Mouse (Mus musculus) midbrain, embryonic 14.5 days (tissue): ENCODE results near the gene Gm36210. TPM values are rescaled to one million over a fixed set of nuclear protein-coding genes. Genes with fewer than 3 reads are reported as not detected.

ENCODE experiments used
- ATAC-seq: fragments of 200-750 bp; cut with Nextera tagmentation; 2 replicates; pipeline ENCODE4 v1.8.0; 2017; ENCODE audit warnings: moderate number of reproducible peaks, moderate library complexity; ENCODE audit not compliant: low FRiP score, low TSS enrichment
- DNase-seq: peaks from one replicate; pipeline ENCODE4 v3.0.0-alpha.2; 2015
- H3K27ac ChIP-seq: fragments of 300-500 bp; sonication (generic); replicated peaks from 2 replicates; pipeline ENCODE4 v1.5.1; 2014; ENCODE audit warnings: mild to moderate bottlenecking, low read depth, low read length, moderate library complexity
- H3K27me3 ChIP-seq: fragments of 300-500 bp; sonication (generic); 2 replicates; pipeline ENCODE4 v1.6.1; 2014; ENCODE audit warnings: low read length, control low read depth, mixed read lengths; ENCODE audit not compliant: control insufficient read depth, insufficient read depth
- H3K36me3 ChIP-seq: fragments of 300-500 bp; sonication (generic); 2 replicates; pipeline ENCODE4 v1.6.1; 2014; ENCODE audit warnings: low read length, control low read depth; ENCODE audit not compliant: control insufficient read depth, insufficient read depth
- H3K4me1 ChIP-seq: fragments of 300-500 bp; sonication (generic); 2 replicates; pipeline ENCODE4 v1.6.1; 2014; ENCODE audit warnings: mild to moderate bottlenecking, antibody characterized with exemption, low read length, control low read depth; ENCODE audit not compliant: control insufficient read depth, insufficient read depth
- H3K4me2 ChIP-seq: fragments of 300-500 bp; sonication (generic); 2 replicates; pipeline ENCODE4 v1.6.1; 2014; ENCODE audit warnings: mild to moderate bottlenecking, low read length, moderate library complexity
- H3K4me3 ChIP-seq: fragments of 300-500 bp; sonication (generic); replicated peaks from 2 replicates; pipeline ENCODE4 v1.5.1; 2014; ENCODE audit warnings: low read depth, low read length
- H3K9ac ChIP-seq: fragments of 300-500 bp; sonication (generic); replicated peaks from 2 replicates; pipeline ENCODE4 v1.6.1; 2014; ENCODE audit warnings: mild to moderate bottlenecking, low read length, moderate library complexity
- H3K9me3 ChIP-seq: fragments of 300-500 bp; sonication (generic); 2 replicates; pipeline ENCODE4 v1.6.1; 2016; ENCODE audit warnings: low read length, control low read depth, mixed read lengths; ENCODE audit not compliant: control insufficient read depth
- WGBS: fragments of 180-500 bp; shearing (Covaris S2); extraction: QIAGEN DNeasy Blood & Tissue Kit; methylation state at CpG from one replicate; pipeline ENCODE4 v1.1.7; 2014; 5-methylcytosine and 5-hydroxymethylcytosine counted together
- polyA plus RNA-seq: library from polyadenylated mRNA; unstranded; fragments of >200 nt; fragmentation: Nextera tagmentation; extraction: Ambion mirVana; gene quantifications from 2 replicates; pipeline ENCODE4 v1.2.1, GENCODE M21; 2014

Gene Gm36210
- polyA plus RNA-seq, 1 experiment from 2014 or later = 0.55 TPM

DNA sequence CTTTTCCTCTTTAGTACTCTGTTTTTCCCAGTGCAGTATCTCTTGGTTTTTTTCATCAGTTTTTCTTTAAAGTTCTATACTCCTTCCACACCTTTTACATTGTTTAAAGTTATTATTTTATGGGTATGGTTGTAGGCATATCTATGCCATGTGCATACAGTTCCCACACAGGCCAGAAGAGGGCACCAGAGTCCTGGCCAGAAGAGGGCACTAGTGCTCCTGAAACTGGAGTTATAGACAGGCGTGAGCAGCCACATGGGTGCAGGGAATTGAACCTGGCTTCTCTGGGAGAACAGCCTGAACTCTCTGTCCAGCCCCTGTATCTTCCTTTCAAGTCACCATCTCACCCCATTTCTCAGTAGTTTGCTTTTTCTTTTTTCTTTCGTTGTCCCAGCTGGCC, 32.1 kb upstream of the Gm36210 start:
- Histone ChIP-seq H3K27me3 (no peaks in the 10 kb centered on the region), H3K36me3 (no peaks in the 10 kb centered on the region), H3K27ac (no peak overlapping the region), H3K4me3 (no peak overlapping the region), H3K4me2 (no peak overlapping the region), H3K9me3 (peaks cover 4% of the 10 kb centered on the region; the same call in 1 of the 2 replicates), H3K9ac (no peak overlapping the region), H3K4me1 (no peaks in the 10 kb centered on the region)
- WGBS = 36% methylated on average over 2 of the region's 2 CpGs
- no peak for ATAC-seq
- peak; percentile 72 for DNase-seq

- ATAC-seq (no peak), DNase-seq (no peak)
- 85% methylated on average over 11 of the region's 11 CpGs for WGBS
- Histone ChIP-seq H3K27me3 (no peaks in the 10 kb centered on the region), H3K4me3 (no peak overlapping the region), H3K9me3 (peaks cover 4% of the 10 kb centered on the region; the same call in 1 of the 2 replicates), H3K4me2 (no peak overlapping the region), H3K36me3 (no peaks in the 10 kb centered on the region), H3K9ac (no peak overlapping the region), H3K27ac (no peak overlapping the region), H3K4me1 (no peaks in the 10 kb centered on the region)
These were observed 31.1 kb upstream of the Gm36210 start for GRCm38 (mm10) chr7:4937392-4937791.

- H3K4me3 ChIP-seq = no peak overlapping the region
- WGBS = 82% methylated on average over 10 of the region's 10 CpGs
- no peak overlapping the region for H3K27ac ChIP-seq
- ATAC-seq (no peak), DNase-seq (no peak)
- peaks cover 4% of the 10 kb centered on the region; the same call in 1 of the 2 replicates for H3K9me3 ChIP-seq
- no peaks in the 10 kb centered on the region for H3K36me3 ChIP-seq
- no peaks in the 10 kb centered on the region for H3K4me1 ChIP-seq
- no peaks in the 10 kb centered on the region for H3K27me3 ChIP-seq
- no peak overlapping the region for H3K9ac ChIP-seq
- H3K4me2 ChIP-seq = no peak overlapping the region
These were observed 30.5 kb upstream of the Gm36210 start for GRCm38 (mm10) chr7:4936832-4937231.

DNA sequence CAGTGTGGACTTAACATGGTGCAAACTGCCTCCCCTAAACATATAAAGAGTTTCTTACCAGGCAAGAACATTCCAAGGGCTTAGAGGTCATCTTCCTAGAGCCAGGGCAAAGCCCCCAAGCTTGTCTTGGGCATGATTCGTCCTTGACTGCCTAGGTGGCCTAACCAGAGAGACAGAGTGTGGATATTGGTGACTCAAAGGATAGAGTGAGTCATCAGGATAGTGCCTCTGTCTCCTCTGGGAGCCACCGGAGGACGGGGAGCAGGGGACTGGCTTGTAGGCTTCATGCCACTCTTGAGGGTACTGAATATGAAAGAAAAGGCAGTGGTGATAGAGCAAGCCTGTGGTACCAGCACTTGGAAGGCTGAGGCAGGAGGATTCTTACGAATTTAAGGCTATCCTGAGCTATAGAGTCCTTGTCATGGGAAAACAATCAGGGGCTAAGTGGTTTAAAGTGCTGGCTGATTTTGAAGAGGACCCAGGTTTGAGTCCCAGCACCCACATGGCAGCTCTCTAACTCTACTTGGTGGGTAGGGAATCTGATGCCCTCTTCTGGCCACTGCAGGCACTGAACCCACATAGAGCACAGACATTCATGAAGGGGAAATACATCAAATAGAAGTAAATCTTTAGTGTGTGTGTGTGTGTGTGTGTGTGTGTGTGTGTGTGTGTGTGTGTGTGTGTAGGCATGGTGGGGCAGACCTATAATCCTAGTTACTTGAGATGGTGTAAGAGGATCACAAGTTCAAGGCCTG, 28.0 kb upstream of the Gm36210 start:
- no peaks in the 10 kb centered on the region for H3K27me3 ChIP-seq
- no peaks in the 10 kb centered on the region for H3K36me3 ChIP-seq
- peaks cover 4% of the 10 kb centered on the region; the same call in 1 of the 2 replicates for H3K9me3 ChIP-seq
- H3K9ac ChIP-seq = no peak overlapping the region
- H3K27ac ChIP-seq = no peak overlapping the region
- H3K4me2 ChIP-seq = no peak overlapping the region
- ATAC-seq (no peak), DNase-seq (no peak)
- H3K4me3 ChIP-seq = no peak overlapping the region
- WGBS = 88% methylated on average over 4 of the region's 4 CpGs
- H3K4me1 ChIP-seq = no peaks in the 10 kb centered on the region

DNA sequence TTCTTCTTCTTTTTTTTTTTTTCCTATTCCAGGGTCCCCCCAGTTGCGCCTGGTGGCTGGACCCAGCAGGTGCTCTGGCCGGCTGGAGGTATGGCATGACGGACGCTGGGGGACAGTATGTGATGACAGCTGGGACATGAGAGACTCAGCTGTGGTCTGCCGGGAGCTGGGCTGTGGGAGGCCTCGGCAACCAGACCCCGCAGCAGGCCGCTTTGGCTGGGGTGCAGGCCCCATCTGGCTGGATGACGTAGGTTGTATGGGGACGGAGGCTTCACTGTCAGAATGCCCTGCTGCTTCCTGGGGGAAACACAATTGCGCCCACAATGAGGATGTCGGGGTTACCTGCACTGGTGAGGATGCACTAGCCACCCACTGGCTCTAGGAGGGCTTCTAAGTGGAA, 26.8 kb upstream of the Gm36210 start:
- H3K4me1 ChIP-seq = no peaks in the 10 kb centered on the region
- no peak overlapping the region for H3K4me3 ChIP-seq
- no peaks in the 10 kb centered on the region for H3K36me3 ChIP-seq
- H3K9ac ChIP-seq = no peak overlapping the region
- no peak overlapping the region for H3K27ac ChIP-seq
- DNase-seq (no peak), ATAC-seq (no peak)
- H3K27me3 ChIP-seq = no peaks in the 10 kb centered on the region
- H3K9me3 ChIP-seq = peaks cover 4% of the 10 kb centered on the region; the same call in 1 of the 2 replicates
- WGBS = 75% methylated on average over 12 of the region's 12 CpGs
- H3K4me2 ChIP-seq = no peak overlapping the region

DNA sequence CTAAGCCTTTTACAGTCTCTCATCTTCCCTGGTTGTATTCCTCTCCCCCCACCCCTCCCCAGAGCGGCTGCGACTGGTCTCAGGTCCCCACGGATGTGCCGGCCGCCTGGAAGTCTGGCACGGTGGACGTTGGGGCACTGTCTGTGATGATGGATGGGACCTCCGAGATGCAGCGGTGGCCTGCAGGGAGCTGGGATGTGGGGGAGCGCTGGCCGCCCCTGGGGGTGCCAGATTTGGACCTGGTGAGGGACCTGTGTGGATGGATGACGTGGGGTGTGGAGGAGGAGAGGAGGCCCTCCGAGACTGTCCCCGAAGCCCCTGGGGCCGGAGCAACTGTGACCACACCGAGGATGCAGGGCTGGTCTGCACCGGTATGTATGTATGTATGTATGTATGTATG, 22.0 kb upstream of the Gm36210 start:
- no peaks in the 10 kb centered on the region for H3K27me3 ChIP-seq
- H3K27ac ChIP-seq = no peak overlapping the region

GRCm38 (mm10) chr7:4927711-4928110, 21.4 kb upstream of the Gm36210 start:
- Histone ChIP-seq H3K4me2 (no peak overlapping the region), H3K9me3 (no peaks in the 10 kb centered on the region), H3K4me1 (peaks cover 31% of the 10 kb centered on the region), H3K27ac (no peak overlapping the region), H3K27me3 (no peaks in the 10 kb centered on the region), H3K4me3 (no peak overlapping the region), H3K9ac (no peak overlapping the region), H3K36me3 (no peaks in the 10 kb centered on the region)
- WGBS = 67% methylated on average over 8 of the region's 8 CpGs
- ATAC-seq (no peak), DNase-seq (no peak)

More for the DNA sequence above, 22.0 kb upstream of the Gm36210 start:
- ATAC-seq = no peak
- no peak overlapping the region for H3K4me3 ChIP-seq
- H3K9ac ChIP-seq = no peak overlapping the region
- H3K4me1 ChIP-seq = peaks cover 26% of the 10 kb centered on the region
- H3K36me3 ChIP-seq = no peaks in the 10 kb centered on the region
- no peak overlapping the region for H3K4me2 ChIP-seq
- WGBS = 87% methylated on average over 17 of the region's 17 CpGs
- H3K9me3 ChIP-seq = no peaks in the 10 kb centered on the region
- no peak for DNase-seq

DNA sequence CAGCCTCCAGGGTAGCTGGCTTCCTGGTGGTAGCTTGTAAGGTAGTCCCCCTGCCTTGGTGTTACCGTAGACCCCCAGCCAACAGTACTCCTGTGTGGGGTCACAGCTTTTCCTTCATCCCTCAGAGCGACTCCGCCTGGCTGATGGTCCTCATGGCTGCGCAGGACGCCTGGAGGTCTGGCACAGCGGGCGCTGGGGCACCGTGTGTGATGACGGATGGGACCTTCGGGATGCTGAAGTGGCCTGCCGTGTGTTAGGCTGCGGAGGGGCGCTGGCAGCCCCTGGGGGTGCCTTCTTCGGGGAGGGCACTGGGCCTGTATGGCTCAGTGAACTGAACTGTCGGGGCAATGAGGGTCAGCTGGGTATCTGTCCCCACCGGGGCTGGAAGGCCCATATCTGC, 20.5 kb upstream of the Gm36210 start:
- Histone ChIP-seq H3K9me3 (no peaks in the 10 kb centered on the region), H3K36me3 (no peaks in the 10 kb centered on the region), H3K4me3 (no peak overlapping the region), H3K9ac (no peak overlapping the region; the same call in 1 of the 2 replicates), H3K4me2 (no peak overlapping the region), H3K27ac (no peak overlapping the region), H3K4me1 (peaks cover 37% of the 10 kb centered on the region), H3K27me3 (no peaks in the 10 kb centered on the region)
- ATAC-seq (no peak), DNase-seq (no peak)
- 81% methylated on average over 16 of the region's 16 CpGs for WGBS
